Mouse (Mus musculus): ENCODE measurements around the gene Prkra.
"Not testable (repeated sequence)": the region's sequence is repeated elsewhere in the genome, so short reads cannot be mapped to it uniquely, and the experiment has no call there.

Prkra gene

DNA sequence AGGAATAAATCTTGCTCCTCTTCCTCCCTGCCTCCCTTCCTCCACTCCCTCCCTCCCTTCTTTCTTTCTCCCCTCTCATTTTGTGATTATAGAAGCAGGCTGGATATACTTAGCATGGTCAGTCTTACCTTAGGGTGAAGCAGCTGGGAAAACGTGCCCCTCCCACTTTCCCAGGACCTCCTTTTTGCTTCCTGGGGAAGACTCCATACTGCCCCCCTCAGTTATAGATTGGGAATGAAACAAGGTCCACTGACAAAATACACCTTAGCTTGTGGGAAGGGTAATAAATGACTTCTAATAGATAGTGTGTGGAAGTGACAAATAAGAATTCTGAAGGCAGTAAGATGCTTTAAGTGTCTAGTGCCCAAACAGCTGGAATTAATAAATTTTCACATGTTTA lies 8.2 kb upstream of the Prkra start:
- DNase-seq (ENCODE audit: low read depth, low spot score): no peak

- no peak for DNase-seq (ENCODE audit: low read depth, low spot score)
Observed at GRCm38 (mm10) chr2:76655444-76655843, 7.6 kb upstream of the Prkra start.

GRCm38 (mm10) chr2:76654646-76655045 lies 6.8 kb upstream of the Prkra start:
- DNase-seq (ENCODE audit: low read depth, low spot score): no peak

GRCm38 (mm10) chr2:76653070-76653469 lies 5.3 kb upstream of the Prkra start:
- DNase-seq (ENCODE audit: low read depth, low spot score): no peak

DNA sequence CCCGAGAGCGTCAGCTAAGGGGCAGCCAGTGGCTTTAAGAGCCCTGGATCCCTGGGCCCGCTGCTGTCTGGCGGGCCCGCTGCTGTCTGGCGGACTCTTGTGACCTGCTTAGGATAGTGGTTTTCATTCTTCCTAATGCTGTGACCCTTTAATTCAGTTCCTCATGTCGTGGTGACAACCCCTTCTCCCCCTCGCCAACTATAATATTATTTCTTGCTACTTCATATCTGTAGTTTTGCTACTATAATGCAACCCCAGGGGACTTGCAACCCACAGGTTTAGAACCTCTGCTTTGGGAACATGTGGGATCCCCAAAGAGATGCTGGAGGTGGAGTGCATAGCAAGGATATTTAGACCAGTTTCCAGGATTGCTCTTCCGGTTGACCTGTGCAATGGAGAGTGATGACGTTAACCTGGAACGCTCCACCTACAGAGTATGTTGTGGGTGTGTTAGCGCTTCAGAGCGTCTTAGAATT lies 889 bp upstream of the Prkra start:
- DNase-seq (ENCODE audit: low read depth, low spot score): no peak

GRCm38 (mm10) chr2:76647441-76647869 lies 360 bp downstream of the Prkra start:
- DNase-seq (ENCODE audit: low read depth, low spot score): peak; percentile 43

DNA sequence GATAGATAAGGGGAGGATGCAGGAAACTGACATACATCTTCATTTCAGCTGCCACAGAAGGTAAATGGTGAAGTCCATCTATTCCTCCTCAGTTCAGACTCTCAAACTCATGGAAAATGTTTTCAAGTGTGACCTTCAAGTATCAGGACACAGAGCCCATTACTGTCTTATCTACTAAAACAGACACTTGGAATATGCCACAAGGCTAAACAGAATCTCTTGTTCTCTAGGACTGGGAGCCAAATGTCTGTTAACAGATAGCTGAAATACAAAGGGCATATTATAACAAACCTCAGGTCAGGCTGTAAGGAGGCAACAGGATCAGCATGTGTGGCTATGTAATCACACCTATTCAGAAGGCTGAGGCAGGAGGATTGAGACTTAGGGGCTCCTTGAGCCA lies 4.0 kb downstream of the Prkra start:
- DNase-seq (ENCODE audit: low read depth, low spot score): no peak

DNA sequence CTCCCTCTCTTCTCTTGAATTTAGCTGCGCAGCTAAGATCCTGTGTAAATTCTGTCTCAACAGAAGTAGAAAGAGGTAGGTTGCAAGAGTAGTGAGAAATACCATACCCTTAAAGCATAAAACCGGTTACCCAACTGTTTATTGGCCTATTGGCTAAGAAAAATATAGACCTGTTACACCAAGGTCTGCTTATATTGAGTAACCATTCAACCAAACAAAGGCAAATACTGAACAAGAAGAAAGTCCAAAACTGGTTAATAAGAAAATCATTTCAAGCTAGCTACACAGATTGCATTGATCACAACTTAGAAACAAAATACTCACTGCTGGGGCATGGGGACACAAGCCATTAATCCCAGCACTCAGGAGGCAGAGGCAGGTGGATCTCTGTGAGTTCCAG lies 8.2 kb downstream of the Prkra start:
- no peak for DNase-seq (ENCODE audit: low read depth, low spot score)

GRCm38 (mm10) chr2:76631600-76631999 lies 16.2 kb downstream of the Prkra start:
- DNase-seq (ENCODE audit: low read depth, low spot score): no peak

DNA sequence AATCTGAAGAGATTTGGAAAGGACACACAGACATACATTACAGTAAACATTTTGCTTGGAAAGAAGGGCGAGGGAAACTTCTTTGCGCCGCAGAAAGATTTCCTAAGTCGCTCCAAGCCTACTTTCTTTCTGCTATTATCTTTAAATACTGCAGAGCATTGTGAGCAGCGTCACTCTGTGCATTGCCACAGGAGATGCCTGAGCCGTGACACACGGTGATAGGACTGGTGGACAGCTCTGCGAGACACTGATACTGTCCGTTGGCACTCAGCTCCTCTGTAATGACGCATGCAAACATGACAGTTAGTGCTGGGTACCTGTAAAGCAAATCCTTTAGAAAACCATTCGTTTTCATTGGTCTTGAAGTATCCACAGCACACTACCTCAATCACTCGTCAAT lies 17.5 kb downstream of the Prkra start:
- no peak for DNase-seq (ENCODE audit: low read depth, low spot score)

DNA sequence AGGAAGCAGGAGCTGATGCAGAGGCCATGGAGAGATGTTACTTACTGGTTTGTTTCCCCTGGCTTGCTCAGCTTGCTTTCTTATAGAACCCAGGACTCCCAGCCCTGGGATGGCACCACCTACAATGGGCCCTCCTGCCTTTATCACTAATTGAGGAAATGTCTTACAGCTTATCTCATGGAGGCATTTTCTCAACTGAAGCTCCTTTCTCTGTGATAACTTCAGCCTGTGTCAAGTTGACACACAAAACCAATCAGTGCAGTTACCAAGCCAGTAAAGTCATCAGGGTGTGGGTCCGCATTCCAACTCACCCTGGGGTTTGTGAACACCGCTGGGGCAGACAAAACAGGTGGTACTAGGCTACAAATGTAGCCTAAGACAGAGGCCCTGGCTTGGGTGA lies 25.5 kb downstream of the Prkra start:
- DNase-seq (ENCODE audit: low read depth, low spot score): not testable (repeated sequence)

- DNase-seq (ENCODE audit: low read depth, low spot score): no peak
Observed at GRCm38 (mm10) chr2:76621724-76622123, 26.1 kb downstream of the Prkra start.

- DNase-seq (ENCODE audit: low read depth, low spot score): no peak
Observed at GRCm38 (mm10) chr2:76620188-76620587, 27.6 kb downstream of the Prkra start.

- peak; percentile 43 for DNase-seq (ENCODE audit: low read depth, low spot score)
Observed at GRCm38 (mm10) chr2:76618078-76618477, 29.7 kb downstream of the Prkra start.

- DNase-seq (ENCODE audit: low read depth, low spot score): no peak
Observed at GRCm38 (mm10) chr2:76611996-76612395, 35.8 kb downstream of the Prkra start.

GRCm38 (mm10) chr2:76610326-76611104 lies 37.3 kb downstream of the Prkra start:
- DNase-seq (ENCODE audit: low read depth, low spot score): no peak

- no peak for DNase-seq (ENCODE audit: low read depth, low spot score)
Observed at GRCm38 (mm10) chr2:76606704-76607103, 41.1 kb downstream of the Prkra start.

- no peak for DNase-seq (ENCODE audit: low read depth, low spot score)
Observed at GRCm38 (mm10) chr2:76602256-76602655, 45.6 kb downstream of the Prkra start.

GRCm38 (mm10) chr2:76599214-76599613 lies 48.6 kb downstream of the Prkra start:
- DNase-seq (ENCODE audit: low read depth, low spot score): no peak

GRCm38 (mm10) chr2:76597521-76597920 lies 50.3 kb downstream of the Prkra start:
- no peak for DNase-seq (ENCODE audit: low read depth, low spot score)

DNA sequence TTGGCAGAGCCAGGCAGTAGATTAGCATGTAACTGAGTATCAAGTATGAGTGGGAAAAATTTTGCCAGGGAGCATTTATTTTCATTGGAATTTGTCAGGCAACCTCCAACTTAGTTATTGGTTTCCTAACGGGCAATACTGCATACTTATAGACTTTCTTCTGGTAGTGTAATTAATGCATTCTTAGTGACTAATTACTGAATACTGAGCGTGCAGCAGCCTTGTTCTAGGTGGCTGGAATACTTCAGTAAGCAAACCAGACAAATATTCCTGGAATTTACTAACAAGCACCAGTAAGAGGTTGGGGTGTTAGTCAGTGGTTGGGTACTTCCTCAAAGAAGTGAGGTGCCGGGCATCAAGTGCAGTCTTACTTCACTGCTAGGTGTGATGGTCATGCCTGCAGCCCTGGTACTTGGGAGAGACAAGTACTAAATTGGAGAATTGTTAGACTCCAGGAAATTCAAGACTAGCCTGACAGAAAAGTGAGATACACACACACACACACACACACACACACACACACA lies 55.4 kb downstream of the Prkra start:
- no peak for DNase-seq (ENCODE audit: low read depth, low spot score)

DNA sequence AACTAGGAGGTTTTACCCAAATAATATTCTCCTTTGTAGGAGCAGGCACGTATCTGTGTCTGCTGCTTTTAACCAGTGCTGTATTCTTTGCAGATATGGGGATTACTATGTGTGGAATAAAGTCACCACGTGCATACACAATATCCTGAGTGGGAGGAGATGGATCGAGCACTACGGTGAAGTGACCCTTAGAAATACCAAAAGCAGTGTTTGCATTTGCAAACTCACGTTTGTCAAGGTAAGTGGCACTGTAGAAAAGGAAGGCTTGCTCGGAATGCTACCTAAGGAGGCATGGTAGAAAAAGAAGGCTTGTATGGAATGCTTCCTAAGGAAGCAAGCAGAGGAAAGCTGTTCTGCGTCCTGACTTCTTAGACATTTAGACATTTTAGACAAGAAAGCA lies 57.6 kb downstream of the Prkra start:
- no peak for DNase-seq (ENCODE audit: low read depth, low spot score)

DNA sequence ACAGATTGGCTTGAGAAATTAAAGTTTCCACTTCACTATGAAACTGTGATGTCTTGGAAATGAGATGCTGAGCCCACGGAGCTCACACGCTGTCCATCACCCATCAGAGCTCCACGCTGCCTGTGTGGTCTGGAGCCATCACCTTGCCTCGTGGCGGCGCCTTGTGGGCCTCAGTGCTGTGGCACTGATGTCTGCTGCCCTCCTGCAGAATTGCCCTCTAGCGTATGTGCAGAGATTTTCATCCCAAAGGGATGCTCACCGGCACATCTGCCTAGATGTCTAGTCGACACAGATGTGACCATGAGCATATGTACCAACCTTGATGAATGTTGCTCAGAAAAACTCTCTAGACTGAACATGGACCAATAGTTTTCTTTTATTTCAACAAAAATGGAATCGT lies 60.9 kb downstream of the Prkra start:
- DNase-seq (ENCODE audit: low read depth, low spot score): no peak
